Mouse (Mus musculus): ENCODE results near the gene Tpsg1.

DNA sequence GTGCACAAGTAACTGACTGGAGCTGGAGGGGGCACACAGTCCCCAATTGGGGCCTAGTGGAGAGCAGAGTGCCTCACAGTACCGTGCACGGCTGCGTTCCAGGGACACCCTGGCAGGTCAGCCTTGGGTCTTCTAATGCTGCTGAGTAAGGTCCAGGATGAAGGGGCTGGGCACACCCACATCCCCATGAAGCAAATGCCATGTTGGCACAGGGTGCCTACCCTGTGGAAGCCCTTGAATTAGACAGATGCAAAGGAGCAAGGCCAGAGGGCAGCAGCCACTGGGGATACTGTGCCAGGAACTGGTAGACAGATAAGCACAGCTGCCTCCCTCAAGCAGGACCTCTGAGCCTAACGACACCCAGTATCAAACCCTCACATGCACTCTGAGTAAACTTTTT lies 25.5 kb downstream of the Tpsg1 start:
- no peak for TF ChIP-seq CTCF (IDR thresholded peaks at IDR 0.05; ENCODE audit: low read depth, low read length)
- no peak for TF ChIP-seq POLR2A (IDR thresholded peaks at IDR 0.05; ENCODE audit: insufficient read depth, low read length)

All from ES-Bruce4 (cell line).